Mouse (Mus musculus) adipocyte (in vitro differentiated cells): ENCODE results near the gene Mrs2.
"Not testable (repeated sequence)": the region's sequence is repeated elsewhere in the genome, so short reads cannot be mapped to it uniquely, and the experiment has no call there.

ENCODE experiments used
- DNase-seq: peaks from one replicate; pipeline ENCODE4 v3.0.0-alpha.2; 2016; ENCODE audit warnings: low spot score

Gene Mrs2

DNA sequence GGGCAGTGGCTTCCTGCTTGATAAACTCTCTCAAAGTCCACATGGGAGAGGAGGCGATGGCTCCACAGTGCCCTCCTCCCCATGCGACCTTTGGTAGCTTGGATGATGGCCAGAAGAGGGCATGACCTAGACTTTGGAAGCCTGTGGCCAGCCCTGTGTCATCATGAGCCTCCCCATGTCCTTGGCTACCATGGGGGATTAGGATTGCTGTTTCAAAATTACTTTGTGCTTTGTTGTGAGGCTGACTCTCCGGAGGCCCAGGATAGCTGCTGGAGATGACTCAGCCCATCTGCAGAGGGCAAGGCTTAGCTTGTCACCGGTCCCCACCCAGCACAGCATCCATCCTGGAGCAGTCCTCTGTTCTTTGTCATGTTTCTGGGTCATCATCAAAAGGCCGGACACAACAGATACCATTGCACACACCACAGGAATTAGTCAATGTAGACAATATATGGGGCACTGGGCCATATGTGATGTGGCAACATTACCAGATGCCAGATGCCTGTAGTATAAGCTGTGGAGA, 42.3 kb downstream of the Mrs2 start:
- peak; percentile 30 for DNase-seq

DNA sequence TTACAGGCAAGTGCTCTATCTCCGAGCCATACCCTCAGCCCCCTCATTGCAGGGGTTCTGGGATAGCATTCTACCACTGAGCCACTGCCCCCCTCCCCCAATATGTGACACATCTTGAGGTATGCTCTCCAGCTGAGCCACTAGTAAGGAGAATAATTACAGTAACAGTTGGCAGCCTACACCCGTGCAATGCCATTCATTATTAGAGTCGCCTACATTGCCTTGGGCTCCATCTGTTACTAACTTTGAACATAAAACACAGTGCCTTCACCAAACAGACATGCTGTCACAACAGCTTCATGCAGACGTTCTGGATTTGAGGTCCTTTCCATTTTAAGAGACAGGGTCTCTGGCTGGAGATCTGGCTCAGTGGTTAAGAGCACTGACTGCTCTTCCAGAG, 43.8 kb downstream of the Mrs2 start:
- no peak for DNase-seq

DNA sequence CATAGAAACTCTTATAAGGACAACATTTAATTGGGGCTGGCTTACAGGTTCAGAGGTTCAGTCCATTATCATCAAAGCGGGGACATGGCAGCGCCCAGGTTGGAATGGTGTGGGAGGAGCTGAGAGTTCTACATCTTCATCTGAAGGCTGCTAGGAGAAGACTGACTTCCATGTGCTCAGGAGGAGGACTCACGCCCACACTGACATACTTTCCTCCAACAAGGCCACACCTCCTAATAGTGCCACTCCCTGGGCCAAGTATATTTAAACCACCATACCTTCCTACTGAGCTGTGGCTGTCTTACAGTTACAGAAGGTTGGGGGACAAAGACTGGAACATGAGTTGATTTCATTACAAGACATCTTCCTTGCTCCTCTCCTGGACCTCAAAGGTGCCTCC, 48.4 kb downstream of the Mrs2 start:
- DNase-seq = not testable (repeated sequence)

- no peak for DNase-seq
These were observed 54.4 kb downstream of the Mrs2 start for GRCm38 (mm10) chr13:24965846-24966201.

- no peak for DNase-seq
These were observed 54.9 kb downstream of the Mrs2 start for GRCm38 (mm10) chr13:24965130-24965845.

- no peak for DNase-seq
These were observed 58.1 kb downstream of the Mrs2 start for GRCm38 (mm10) chr13:24962119-24962518.

DNA sequence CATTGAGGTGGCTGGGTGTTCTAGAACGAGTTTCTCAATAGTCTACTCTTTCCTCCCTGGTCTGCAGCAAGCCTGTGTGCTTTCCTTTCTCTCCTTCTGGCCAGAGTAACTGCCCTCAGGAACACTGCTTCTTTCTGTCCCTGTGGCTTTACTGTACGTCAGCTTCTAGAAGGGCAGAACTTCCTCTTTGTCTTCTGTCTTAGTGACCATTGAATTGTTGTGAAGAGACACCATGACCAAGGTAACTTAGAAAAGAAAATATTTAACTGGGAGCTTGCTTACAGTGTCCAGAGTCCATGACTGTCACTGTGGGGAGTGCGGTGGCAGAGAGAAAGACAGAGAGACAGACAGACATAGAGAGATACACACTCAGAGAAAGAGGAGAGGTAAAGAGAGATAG, 60.1 kb downstream of the Mrs2 start:
- DNase-seq = no peak

DNA sequence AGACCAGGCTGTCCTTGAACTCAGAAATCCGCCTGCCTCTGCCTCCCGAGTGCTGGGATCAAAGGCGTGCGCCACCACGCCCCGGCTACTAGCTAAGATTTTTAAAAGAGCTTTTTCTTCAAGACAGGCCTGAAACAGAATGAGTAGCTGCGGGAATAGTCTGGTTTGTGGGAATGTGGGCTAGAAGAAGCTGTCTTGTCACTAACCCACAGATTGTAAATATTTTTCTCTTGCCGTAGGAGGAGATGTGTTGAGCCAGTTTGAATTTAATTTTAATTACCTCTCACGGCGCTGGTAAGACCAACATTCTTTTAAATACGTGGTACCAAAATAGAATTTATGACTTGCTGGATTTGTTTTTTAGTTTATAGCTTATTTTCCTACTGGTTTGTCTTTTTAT, 61.5 kb downstream of the Mrs2 start:
- DNase-seq = no peak

- DNase-seq = no peak
These were observed 64.7 kb downstream of the Mrs2 start for GRCm38 (mm10) chr13:24955500-24955899.

DNA sequence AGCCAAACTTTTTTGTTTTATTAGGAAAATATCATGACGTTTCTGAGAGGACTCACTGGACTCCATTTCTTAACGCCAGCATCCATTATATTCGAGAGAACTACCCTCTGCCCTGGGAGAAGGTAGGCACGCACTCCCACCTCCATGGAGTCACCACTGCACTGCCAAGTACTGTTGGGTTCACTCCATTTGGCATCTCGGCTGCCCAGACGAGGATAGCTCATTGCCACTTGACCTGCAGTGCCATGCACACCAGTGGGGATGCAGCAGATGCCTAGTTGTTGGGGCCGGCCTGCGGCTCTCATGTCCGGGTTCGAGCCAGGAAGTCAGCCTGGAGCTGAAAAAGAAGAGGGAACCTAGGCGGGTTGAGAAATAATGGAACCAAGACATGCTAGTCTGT, 65.1 kb downstream of the Mrs2 start:
- DNase-seq = no peak

GRCm38 (mm10) chr13:24952659-24953058, 67.5 kb downstream of the Mrs2 start:
- DNase-seq = no peak

DNA sequence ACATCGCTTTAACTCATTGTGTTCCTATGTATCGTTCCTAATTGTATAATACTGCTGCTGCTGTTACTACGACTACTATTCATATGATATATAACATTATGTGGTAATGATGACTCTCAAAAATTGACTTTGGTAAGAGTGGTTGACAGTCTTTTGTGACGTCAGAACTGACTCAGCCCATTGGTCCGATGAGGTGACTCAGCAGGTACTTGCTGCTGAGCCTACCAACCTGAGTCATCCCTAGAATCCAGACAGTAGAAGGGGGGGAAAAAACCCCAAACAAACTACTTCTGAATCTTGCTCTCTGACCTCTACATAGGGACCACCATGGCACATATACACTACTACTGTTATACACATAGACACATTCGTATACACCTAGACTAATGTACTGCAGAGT, 71.3 kb downstream of the Mrs2 start:
- no peak for DNase-seq

- DNase-seq = no peak
These were observed 73.0 kb downstream of the Mrs2 start for GRCm38 (mm10) chr13:24947158-24947557.

DNA sequence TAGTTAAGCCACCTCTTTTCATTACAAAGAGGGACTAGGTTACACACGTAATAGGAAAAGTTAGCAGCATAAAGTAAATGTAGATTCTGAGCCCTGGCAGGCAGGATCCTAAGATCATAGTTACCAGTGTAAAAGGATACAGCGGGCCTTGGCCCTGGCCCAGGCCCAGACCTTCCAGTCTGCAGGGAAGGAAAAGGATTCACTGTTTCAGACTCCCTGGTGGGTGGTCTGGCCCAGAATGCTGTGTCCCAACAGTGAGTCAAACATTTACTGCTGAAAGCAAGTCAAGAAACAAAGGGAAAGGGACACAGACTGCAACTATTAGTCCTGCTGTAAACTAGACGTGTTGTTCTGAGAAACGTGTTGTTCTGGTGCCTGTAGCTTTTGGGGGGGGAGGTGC, 74.6 kb downstream of the Mrs2 start:
- DNase-seq = no peak

DNA sequence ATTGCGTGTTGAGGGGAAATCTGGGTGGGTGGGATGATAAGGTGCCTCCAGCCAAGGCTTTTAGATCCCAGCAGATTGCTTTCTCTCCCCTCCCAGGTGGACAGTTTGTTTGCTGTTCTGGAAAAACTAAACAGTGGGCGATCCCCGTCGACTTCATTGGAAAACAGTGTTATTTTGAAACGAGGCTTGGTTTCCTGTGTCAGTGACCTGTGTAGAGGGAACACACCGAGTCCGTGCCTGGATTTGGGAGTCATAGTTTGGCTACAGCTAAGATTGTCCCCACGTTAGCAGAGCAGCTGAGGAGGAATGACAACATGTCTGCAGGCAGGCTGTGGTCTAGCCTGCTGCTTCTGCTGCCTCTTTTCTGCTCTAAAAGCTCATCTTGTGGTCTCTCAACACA, 76.9 kb downstream of the Mrs2 start:
- no peak for DNase-seq

GRCm38 (mm10) chr13:24942512-24943282, 77.5 kb downstream of the Mrs2 start, which contains the start of gene Gpld1:
Gene Gpld1, plus strand, starts transcription at chr13:24943152.
- DNase-seq = no peak

DNA sequence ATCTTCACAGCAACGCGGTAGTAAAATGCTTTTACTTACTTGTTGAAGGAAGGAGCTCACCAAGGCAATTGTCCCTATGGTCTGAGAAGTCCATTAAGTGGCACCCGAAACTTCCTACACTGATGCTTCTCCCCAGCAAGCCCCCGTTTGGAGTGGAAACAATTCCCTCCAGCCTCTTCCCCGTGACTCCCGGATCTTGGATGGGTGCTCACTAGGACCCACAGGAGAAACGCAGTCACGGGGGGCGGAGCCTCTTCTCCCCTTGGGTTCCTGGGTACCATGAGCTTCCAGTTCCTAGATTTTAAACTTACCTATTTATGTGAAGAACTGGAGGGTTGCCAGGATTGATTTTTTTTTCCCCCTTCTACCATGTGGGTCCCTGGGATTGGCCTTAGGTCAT, 80.7 kb downstream of the Mrs2 start:
- DNase-seq = no peak

DNA sequence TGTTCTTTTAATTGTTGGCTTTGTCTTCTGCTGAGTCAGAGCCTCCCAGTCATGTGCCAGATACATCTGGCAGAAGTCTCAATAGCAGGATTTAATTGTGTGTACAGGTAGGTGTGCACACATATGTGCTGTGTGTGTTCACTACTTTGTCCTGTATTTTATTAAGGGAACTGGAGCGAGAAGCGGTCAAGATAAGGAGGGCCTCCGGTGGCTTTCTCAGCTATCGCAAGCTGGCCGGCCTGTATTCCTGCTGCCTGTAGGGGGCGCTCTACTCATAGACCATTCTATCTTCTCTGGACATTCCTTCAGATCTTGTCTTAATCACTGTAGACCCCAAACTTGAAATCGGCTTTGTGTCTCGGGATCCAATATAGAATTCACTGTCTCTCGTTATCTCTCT, 81.5 kb downstream of the Mrs2 start:
- peak; percentile 41 for DNase-seq

DNA sequence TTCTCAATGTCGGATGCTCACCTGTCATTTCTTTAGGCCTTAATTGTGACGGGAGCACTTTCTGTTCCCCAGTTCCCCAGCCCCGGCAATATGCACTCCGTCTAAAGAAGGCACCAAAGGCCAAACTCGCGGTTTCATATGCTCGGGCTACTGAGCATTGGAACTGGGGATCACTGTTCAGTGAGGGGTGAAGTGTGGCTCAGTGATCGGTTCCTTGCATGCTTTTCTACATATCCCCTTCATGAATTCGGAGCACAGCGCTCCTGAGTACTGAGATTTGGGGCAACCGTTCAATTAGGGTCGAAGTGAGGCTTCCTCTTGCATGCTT, 82.4 kb downstream of the Mrs2 start:
- no peak for DNase-seq
